Mouse (Mus musculus): ENCODE results near the gene Krcc1. TPM values are rescaled to one million over a fixed set of nuclear protein-coding genes. Genes with fewer than 3 reads are reported as not detected.
"Not testable (repeated sequence)": the region's sequence is repeated elsewhere in the genome, so short reads cannot be mapped to it uniquely, and the experiment has no call there.

The Krcc1 gene
- total and polyA plus RNA-seq, 2 experiments from 2014 or later, result 13.9 to 15.0 TPM

- no peak for ATAC-seq (ENCODE audit: low FRiP score)
- H3K36me3 ChIP-seq (ENCODE audit: insufficient read depth, low read length), result no peaks in the 10 kb centered on the region
- no peak overlapping the region for H3K4me3 ChIP-seq (ENCODE audit: low read depth, low read length)
- H3K27ac ChIP-seq (ENCODE audit: low read depth, low read length), result no peak overlapping the region
- TF ChIP-seq CTCF (IDR thresholded peaks at IDR 0.05), result no peak
- H3K9ac ChIP-seq (replicated peaks; ENCODE audit: low read length, poor library complexity, severe bottlenecking), result no peak overlapping the region
- WGBS, result 38% methylated on average over 1 of the region's 1 CpGs
- no peaks in the 10 kb centered on the region for H3K27me3 ChIP-seq (ENCODE audit: insufficient read depth, low read length)
- DNase-seq (ENCODE audit: low spot score), result no peak
- H3K9me3 ChIP-seq (ENCODE audit: low read length), result no peaks in the 10 kb centered on the region
- no peaks in the 10 kb centered on the region for H3K4me1 ChIP-seq (ENCODE audit: insufficient read depth, low read length)
- no peak overlapping the region for H3K4me2 ChIP-seq (ENCODE audit: low read depth, low read length, poor library complexity, severe bottlenecking)
These were observed 14.1 kb upstream of the Krcc1 start for GRCm38 (mm10) chr6:71257375-71257774.

GRCm38 (mm10) chr6:71258562-71258961, 12.9 kb upstream of the Krcc1 start:
- Histone ChIP-seq H3K9ac (replicated peaks; ENCODE audit: low read length, poor library complexity, severe bottlenecking) (no peak overlapping the region), H3K27ac (ENCODE audit: low read depth, low read length) (no peak overlapping the region)
- no peak for DNase-seq (ENCODE audit: low spot score)

GRCm38 (mm10) chr6:71259166-71259565, 12.3 kb upstream of the Krcc1 start:
- no peaks in the 10 kb centered on the region for H3K27me3 ChIP-seq (ENCODE audit: insufficient read depth, low read length)
- DNase-seq (ENCODE audit: low spot score) (no peak), ATAC-seq (ENCODE audit: low FRiP score) (no peak)
- H3K4me3 ChIP-seq (ENCODE audit: low read depth, low read length), result no peak overlapping the region
- H3K4me2 ChIP-seq (ENCODE audit: low read depth, low read length, poor library complexity, severe bottlenecking), result no peak overlapping the region
- H3K9me3 ChIP-seq (ENCODE audit: low read length), result no peaks in the 10 kb centered on the region
- H3K27ac ChIP-seq (ENCODE audit: low read depth, low read length), result no peak overlapping the region
- H3K9ac ChIP-seq (replicated peaks; ENCODE audit: low read length, poor library complexity, severe bottlenecking), result no peak overlapping the region
- no peaks in the 10 kb centered on the region for H3K4me1 ChIP-seq (ENCODE audit: insufficient read depth, low read length)
- WGBS, result 88% methylated on average over 4 of the region's 4 CpGs
- TF ChIP-seq CTCF (IDR thresholded peaks at IDR 0.05), result no peak
- no peaks in the 10 kb centered on the region for H3K36me3 ChIP-seq (ENCODE audit: insufficient read depth, low read length)

More at GRCm38 (mm10) chr6:71258562-71258961, 12.9 kb upstream of the Krcc1 start:
- H3K4me1 ChIP-seq (ENCODE audit: insufficient read depth, low read length), result no peaks in the 10 kb centered on the region
- no peaks in the 10 kb centered on the region for H3K9me3 ChIP-seq (ENCODE audit: low read length)
- no peak overlapping the region for H3K4me2 ChIP-seq (ENCODE audit: low read depth, low read length, poor library complexity, severe bottlenecking)
- WGBS, result 87% methylated on average over 2 of the region's 2 CpGs
- no peaks in the 10 kb centered on the region for H3K27me3 ChIP-seq (ENCODE audit: insufficient read depth, low read length)
- H3K36me3 ChIP-seq (ENCODE audit: insufficient read depth, low read length), result no peaks in the 10 kb centered on the region
- ATAC-seq (ENCODE audit: low FRiP score), result no peak
- no peak for TF ChIP-seq CTCF (IDR thresholded peaks at IDR 0.05)
- no peak overlapping the region for H3K4me3 ChIP-seq (ENCODE audit: low read depth, low read length)

GRCm38 (mm10) chr6:71260051-71260640, 11.3 kb upstream of the Krcc1 start:
- H3K4me2 ChIP-seq (ENCODE audit: low read depth, low read length, poor library complexity, severe bottlenecking), result no peak overlapping the region
- TF ChIP-seq CTCF (IDR thresholded peaks at IDR 0.05), result no peak
- no peaks in the 10 kb centered on the region for H3K9me3 ChIP-seq (ENCODE audit: low read length)
- H3K36me3 ChIP-seq (ENCODE audit: insufficient read depth, low read length), result no peaks in the 10 kb centered on the region
- no peak for DNase-seq (ENCODE audit: low spot score)
- no peak overlapping the region for H3K27ac ChIP-seq (ENCODE audit: low read depth, low read length)
- no peaks in the 10 kb centered on the region for H3K4me1 ChIP-seq (ENCODE audit: insufficient read depth, low read length)
- no peak for ATAC-seq (ENCODE audit: low FRiP score)
- WGBS, result 60% methylated on average over 6 of the region's 6 CpGs
- no peak overlapping the region for H3K4me3 ChIP-seq (ENCODE audit: low read depth, low read length)
- H3K27me3 ChIP-seq (ENCODE audit: insufficient read depth, low read length), result no peaks in the 10 kb centered on the region
- H3K9ac ChIP-seq (replicated peaks; ENCODE audit: low read length, poor library complexity, severe bottlenecking), result no peak overlapping the region

- Histone ChIP-seq H3K4me3 (ENCODE audit: low read depth, low read length) (no peak overlapping the region), H3K9me3 (ENCODE audit: low read length) (no peaks in the 10 kb centered on the region), H3K27ac (ENCODE audit: low read depth, low read length) (no peak overlapping the region), H3K4me1 (ENCODE audit: insufficient read depth, low read length) (no peaks in the 10 kb centered on the region), H3K27me3 (ENCODE audit: insufficient read depth, low read length) (no peaks in the 10 kb centered on the region), H3K9ac (replicated peaks; ENCODE audit: low read length, poor library complexity, severe bottlenecking) (no peak overlapping the region), H3K36me3 (ENCODE audit: insufficient read depth, low read length) (no peaks in the 10 kb centered on the region), H3K4me2 (ENCODE audit: low read depth, low read length, poor library complexity, severe bottlenecking) (no peak overlapping the region)
- DNase-seq (ENCODE audit: low spot score), result no peak
- WGBS, result 90% methylated on average over 3 of the region's 3 CpGs
- TF ChIP-seq CTCF (IDR thresholded peaks at IDR 0.05), result no peak
- ATAC-seq (ENCODE audit: low FRiP score), result no peak
These were observed 10.4 kb upstream of the Krcc1 start for GRCm38 (mm10) chr6:71261060-71261459.

- Histone ChIP-seq H3K4me3 (ENCODE audit: low read depth, low read length) (no peak overlapping the region), H3K4me2 (ENCODE audit: low read depth, low read length, poor library complexity, severe bottlenecking) (no peak overlapping the region), H3K36me3 (ENCODE audit: insufficient read depth, low read length) (no peaks in the 10 kb centered on the region), H3K27ac (ENCODE audit: low read depth, low read length) (no peak overlapping the region), H3K9me3 (ENCODE audit: low read length) (no peaks in the 10 kb centered on the region), H3K9ac (replicated peaks; ENCODE audit: low read length, poor library complexity, severe bottlenecking) (no peak overlapping the region), H3K27me3 (ENCODE audit: insufficient read depth, low read length) (no peaks in the 10 kb centered on the region), H3K4me1 (ENCODE audit: insufficient read depth, low read length) (no peaks in the 10 kb centered on the region)
- no peak for TF ChIP-seq CTCF (IDR thresholded peaks at IDR 0.05)
- DNase-seq (ENCODE audit: low spot score) (no peak), ATAC-seq (ENCODE audit: low FRiP score) (no peak)
- WGBS, result 77% methylated on average over 8 of the region's 8 CpGs
These were observed 9.2 kb upstream of the Krcc1 start for GRCm38 (mm10) chr6:71262142-71262833.

GRCm38 (mm10) chr6:71267603-71268002, 3.9 kb upstream of the Krcc1 start:
- H3K4me3 ChIP-seq (ENCODE audit: low read depth, low read length); H3K4me2 ChIP-seq (ENCODE audit: low read depth, low read length, poor library complexity, severe bottlenecking); H3K27me3 ChIP-seq (ENCODE audit: insufficient read depth, low read length); H3K36me3 ChIP-seq (ENCODE audit: insufficient read depth, low read length); DNase-seq (ENCODE audit: low spot score); H3K9me3 ChIP-seq (ENCODE audit: low read length); H3K4me1 ChIP-seq (ENCODE audit: insufficient read depth, low read length); H3K27ac ChIP-seq (ENCODE audit: low read depth, low read length); H3K9ac ChIP-seq (replicated peaks; ENCODE audit: low read length, poor library complexity, severe bottlenecking); ATAC-seq (ENCODE audit: low FRiP score): not testable (repeated sequence)
- WGBS, result 54% methylated on average over 7 of the region's 7 CpGs

All from midbrain, postnatal 0 days (tissue).